Mouse (Mus musculus): ENCODE results near the gene Slc25a17.

DNA sequence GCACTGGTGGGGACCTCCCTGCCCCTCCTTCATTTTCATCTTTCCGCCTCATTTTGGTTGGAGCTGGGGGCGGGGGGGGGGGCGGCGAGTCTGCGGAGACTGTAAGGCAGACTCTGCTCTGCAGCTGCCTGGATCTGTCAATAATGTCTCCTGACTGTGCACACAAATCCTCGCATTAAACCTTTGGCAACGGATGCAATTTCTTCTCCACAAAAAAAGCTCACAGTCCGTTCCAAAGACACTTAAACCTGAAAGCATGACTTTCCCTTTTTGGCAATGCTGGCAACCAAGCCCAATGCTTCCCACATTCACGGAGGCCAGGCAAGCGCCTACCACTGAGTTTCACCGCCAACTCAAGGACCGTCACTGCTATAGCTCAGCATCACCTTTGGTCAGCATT is 66.2 kb downstream of the Slc25a17 start:
- TF ChIP-seq CTCF (IDR thresholded peaks at IDR 0.05; ENCODE audit: low read depth, low read length) = no peak
- no peak for TF ChIP-seq GATA1 (IDR thresholded peaks at IDR 0.05; ENCODE audit: borderline replicate concordance, low read length)

Data from G1E (cell line).